Mouse (Mus musculus) heart, embryonic 14.5 days (tissue): ENCODE results near the gene Klc4. TPM values are rescaled to one million over a fixed set of nuclear protein-coding genes. Genes with fewer than 3 reads are reported as not detected.

Source experiments
- ATAC-seq: fragments of 200-750 bp; cut with Nextera tagmentation; 2 replicates; pipeline ENCODE4 v1.8.0; 2017; ENCODE audit warnings: low read depth, moderate TSS enrichment; ENCODE audit not compliant: insufficient number of reproducible peaks, insufficient read depth, low FRiP score
- H3K27ac ChIP-seq, 2 experiments: fragments of 200-500 bp in 1 of 2; fragments of 300-500 bp in 1 of 2; sonication (generic) in 1 of 2; replicated peaks in 1 of 2; 2 replicates each; pipeline ENCODE4 v1.5.1; 2012 to 2014; ENCODE audit warnings: low read depth in 2 of 2, low read length in 2 of 2, control low read depth in 1 of 2, mild to moderate bottlenecking in 1 of 2, mixed read lengths in 1 of 2; ENCODE audit not compliant: control insufficient read depth in 1 of 2, insufficient read depth in 1 of 2
- H3K27me3 ChIP-seq: fragments of 300-500 bp; sonication (generic); 2 replicates; pipeline ENCODE4 v1.6.1; 2014; ENCODE audit warnings: mild to moderate bottlenecking, low read length, control low read depth; ENCODE audit not compliant: control insufficient read depth, insufficient read depth
- H3K36me3 ChIP-seq: fragments of 300-500 bp; sonication (generic); 2 replicates; pipeline ENCODE4 v1.6.1; 2014; ENCODE audit warnings: mild to moderate bottlenecking, control low read depth, low read length, mixed read lengths; ENCODE audit not compliant: control insufficient read depth, insufficient read depth
- H3K4me1 ChIP-seq, 2 experiments: fragments of 200-500 bp in 1 of 2; fragments of 300-500 bp in 1 of 2; sonication (generic) in 1 of 2; 2 replicates each; pipeline ENCODE4 v1.6.1; 2012 to 2014; ENCODE audit warnings: low read length in 2 of 2, control low read depth in 1 of 2, mixed read lengths in 1 of 2; ENCODE audit not compliant: control insufficient read depth in 2 of 2, insufficient read depth in 2 of 2
- H3K4me2 ChIP-seq: fragments of 300-500 bp; sonication (generic); 2 replicates; pipeline ENCODE4 v1.6.1; 2014; ENCODE audit warnings: mild to moderate bottlenecking, low read length
- H3K4me3 ChIP-seq, 2 experiments: fragments of 200-500 bp in 1 of 2; fragments of 300-500 bp in 1 of 2; sonication (generic) in 1 of 2; 2 replicates each; pipeline ENCODE4 v1.5.1; 2012 to 2014; ENCODE audit warnings: low read length in 2 of 2, mild to moderate bottlenecking in 2 of 2, control low read depth in 1 of 2, low read depth in 1 of 2, moderate library complexity in 1 of 2; ENCODE audit not compliant: control insufficient read depth in 1 of 2, insufficient read depth in 1 of 2
- H3K9ac ChIP-seq: fragments of 300-500 bp; sonication (generic); 2 replicates; pipeline ENCODE4 v1.6.1; 2014; ENCODE audit warnings: mild to moderate bottlenecking, low read length
- H3K9me3 ChIP-seq: fragments of 300-500 bp; sonication (generic); 2 replicates; pipeline ENCODE4 v1.6.1; 2016; ENCODE audit warnings: low read length, control low read depth; ENCODE audit not compliant: control insufficient read depth
- WGBS: fragments of 180-500 bp; shearing (Covaris S2); extraction: QIAGEN DNeasy Blood & Tissue Kit; methylation state at CpG from one replicate; pipeline ENCODE4 v1.1.7; 2014; 5-methylcytosine and 5-hydroxymethylcytosine counted together
- polyA plus RNA-seq: library from polyadenylated mRNA; unstranded; fragments of >200 nt; fragmentation: Nextera tagmentation; extraction: Ambion mirVana; gene quantifications from 2 replicates; pipeline ENCODE4 v1.2.1, GENCODE M21; 2014

The Klc4 gene
- polyA plus RNA-seq, 1 experiment from 2014 or later: 21.4 TPM

DNA sequence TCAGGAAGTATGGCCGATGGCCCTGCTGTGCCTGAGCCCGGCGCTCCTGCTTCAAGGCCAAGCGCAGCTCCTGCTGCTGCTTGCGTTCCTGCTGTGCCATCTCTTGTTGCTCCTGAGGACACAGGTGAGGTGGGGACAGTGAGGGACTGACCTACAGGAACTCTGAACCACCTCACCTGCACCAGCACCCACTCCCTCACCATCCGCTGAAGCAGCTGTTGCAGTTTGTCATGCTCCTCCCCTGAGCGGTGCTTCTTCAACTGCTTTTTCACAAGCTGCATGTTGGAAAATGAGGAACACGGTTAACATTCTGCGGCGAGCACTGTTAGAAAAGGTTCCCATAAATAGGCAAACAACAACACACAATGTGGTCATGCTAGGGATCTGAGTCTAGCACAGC is 24.1 kb upstream of the Klc4 start:
- Histone ChIP-seq H3K4me2 (no peak overlapping the region), H3K9ac (no peak overlapping the region), H3K4me1 (peaks cover 10 to 13% of the 10 kb centered on the region in 2 experiments), H3K9me3 (no peaks in the 10 kb centered on the region), H3K36me3 (peaks cover 69% of the 10 kb centered on the region), H3K27ac (no peak overlapping the region), H3K4me3 (no peak overlapping the region), H3K27me3 (no peaks in the 10 kb centered on the region)
- WGBS: 94% methylated on average over 10 of the region's 10 CpGs
- ATAC-seq: no peak

DNA sequence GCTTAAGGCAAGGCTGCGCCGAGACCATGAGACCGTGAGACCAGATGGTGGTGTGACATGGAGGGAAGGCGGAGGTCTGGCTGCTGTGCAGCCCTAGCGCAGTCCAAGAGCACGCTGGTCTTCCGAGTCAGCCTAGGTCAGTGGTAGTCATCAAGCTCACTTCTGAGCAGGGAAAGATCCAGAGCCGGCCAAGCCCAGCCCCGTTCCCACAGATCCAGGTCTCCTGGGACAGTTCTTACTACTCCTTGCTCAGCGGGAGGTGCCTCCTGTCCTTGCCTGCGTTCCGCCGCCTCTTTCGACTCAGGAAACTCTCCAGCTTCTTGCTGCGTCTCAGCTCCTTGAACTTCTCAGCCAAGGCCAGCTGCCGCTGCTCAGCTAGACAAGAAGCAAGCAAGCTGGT is 21.9 kb upstream of the Klc4 start:
- Histone ChIP-seq H3K4me1 (peaks cover under 1 to 1% of the 10 kb centered on the region in 2 experiments; a peak in 2 of 4 replicates), H3K27me3 (no peaks in the 10 kb centered on the region), H3K4me2 (no peak overlapping the region), H3K9ac (no peak overlapping the region), H3K4me3 (no peak overlapping the region), H3K9me3 (no peaks in the 10 kb centered on the region), H3K27ac (no peak overlapping the region), H3K36me3 (peaks cover 83% of the 10 kb centered on the region)
- WGBS: 77% methylated on average over 16 of the region's 16 CpGs
- 0 out of 2 replicates have a peak, but pooled peaks have one; percentile 40 for ATAC-seq

DNA sequence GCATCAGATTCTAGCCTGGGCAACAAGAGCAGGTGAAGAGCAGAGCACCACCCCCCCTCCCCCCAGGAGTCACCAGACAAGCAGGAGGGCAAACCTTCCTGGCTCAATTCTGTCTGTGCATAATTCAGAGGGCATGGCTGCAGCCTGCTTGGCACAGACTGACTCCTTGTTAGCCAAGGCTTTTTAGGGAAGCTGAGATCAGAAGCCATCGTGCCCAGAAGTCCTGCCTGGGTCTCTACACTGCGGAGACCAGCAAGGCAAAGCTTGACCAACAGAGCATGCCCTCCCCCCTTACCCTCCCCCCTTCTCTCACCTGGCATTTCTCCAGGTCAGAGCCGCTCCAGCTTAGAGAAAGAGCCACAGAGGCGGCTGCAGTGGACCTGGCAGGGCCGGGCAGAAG is 16.9 kb upstream of the Klc4 start:
- no peak for ATAC-seq
- H3K4me3 ChIP-seq: no peak overlapping the region
- no peak overlapping the region for H3K4me2 ChIP-seq
- WGBS: 84% methylated on average over 5 of the region's 5 CpGs
- no peaks in the 10 kb centered on the region for H3K9me3 ChIP-seq
- H3K36me3 ChIP-seq: peaks cover 98% of the 10 kb centered on the region
- no peaks in the 10 kb centered on the region for H3K27me3 ChIP-seq
- no peak overlapping the region for H3K9ac ChIP-seq
- H3K27ac ChIP-seq: no peak overlapping the region
- H3K4me1 ChIP-seq: no peaks in the 10 kb centered on the region

DNA sequence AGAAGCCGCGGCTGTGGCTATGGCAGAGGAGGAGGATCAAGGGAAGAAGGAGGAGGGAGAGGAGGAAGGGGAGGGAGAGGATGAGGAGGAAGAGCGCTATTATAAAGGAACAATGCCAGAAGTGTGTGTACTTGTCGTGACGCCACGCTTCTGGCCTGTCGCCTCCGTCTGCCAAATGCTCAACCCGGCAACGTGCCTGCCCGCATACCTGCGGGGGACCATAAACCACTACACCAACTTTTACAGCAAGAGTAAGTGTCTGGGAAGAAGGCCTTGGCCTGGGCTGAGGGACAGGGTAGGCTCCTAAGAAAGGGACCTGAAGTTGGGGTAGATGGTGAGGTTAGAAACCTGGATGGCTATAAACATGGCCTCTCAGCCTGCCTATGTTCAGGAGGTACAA is 16.2 kb upstream of the Klc4 start:
- 89% methylated on average over 12 of the region's 12 CpGs for WGBS
- H3K27ac ChIP-seq: no peak overlapping the region
- H3K9ac ChIP-seq: no peak overlapping the region
- H3K36me3 ChIP-seq: peaks cover 100% of the 10 kb centered on the region
- H3K27me3 ChIP-seq: no peaks in the 10 kb centered on the region
- H3K4me1 ChIP-seq: no peaks in the 10 kb centered on the region
- no peak overlapping the region for H3K4me2 ChIP-seq
- ATAC-seq: no peak
- H3K4me3 ChIP-seq: no peak overlapping the region
- H3K9me3 ChIP-seq: no peaks in the 10 kb centered on the region

DNA sequence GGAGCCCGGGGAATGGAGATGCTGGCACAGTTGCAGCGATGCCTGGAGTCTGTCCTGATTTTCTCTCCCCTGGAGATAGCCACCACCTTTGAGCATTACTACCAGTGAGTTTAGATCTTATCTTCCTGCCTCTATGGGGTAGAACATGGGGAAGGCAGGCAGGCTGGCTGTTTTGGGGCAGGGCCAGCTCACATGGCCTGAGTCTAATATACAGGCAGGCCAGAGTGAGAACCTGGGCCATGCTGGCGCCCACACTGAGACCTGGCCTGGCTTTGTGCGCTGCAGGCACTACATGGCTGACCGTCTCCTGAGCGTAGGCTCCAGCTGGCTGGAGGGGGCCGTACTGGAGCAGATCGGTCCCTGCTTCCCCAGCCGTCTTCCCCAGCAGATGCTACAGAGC is 15.5 kb upstream of the Klc4 start:
- peaks cover 100% of the 10 kb centered on the region for H3K36me3 ChIP-seq
- H3K4me3 ChIP-seq: no peak overlapping the region
- no peak for ATAC-seq
- no peaks in the 10 kb centered on the region for H3K27me3 ChIP-seq
- no peak overlapping the region for H3K27ac ChIP-seq
- H3K9me3 ChIP-seq: no peaks in the 10 kb centered on the region
- no peak overlapping the region for H3K4me2 ChIP-seq
- H3K4me1 ChIP-seq: no peaks in the 10 kb centered on the region
- WGBS: 94% methylated on average over 9 of the region's 9 CpGs
- H3K9ac ChIP-seq: no peak overlapping the region

DNA sequence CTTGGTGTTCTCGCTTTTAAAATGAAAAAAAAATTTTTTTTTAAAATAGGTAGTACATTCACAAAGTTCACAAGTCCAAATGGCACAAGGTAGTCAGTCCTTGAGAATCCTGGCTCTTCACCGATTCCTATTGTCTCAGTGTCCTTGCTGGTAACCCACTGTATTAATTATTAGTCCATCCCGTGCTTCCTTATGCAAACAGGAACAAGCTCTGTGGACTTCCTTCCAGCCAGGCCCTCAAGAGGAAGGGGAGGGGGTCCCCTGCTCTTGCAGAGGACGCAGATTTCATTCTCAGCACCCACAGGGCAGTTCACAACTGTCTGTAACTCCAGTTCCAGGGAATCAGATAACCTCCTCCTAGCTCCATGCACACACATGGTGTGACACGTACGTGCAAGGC is 10.2 kb upstream of the Klc4 start:
- H3K9me3 ChIP-seq: no peaks in the 10 kb centered on the region
- H3K27me3 ChIP-seq: no peaks in the 10 kb centered on the region
- no peak for ATAC-seq
- 83% methylated on average over 6 of the region's 6 CpGs for WGBS
- peaks cover 14 to 18% of the 10 kb centered on the region in 2 experiments for H3K4me1 ChIP-seq
- H3K4me3 ChIP-seq: no peak overlapping the region
- peaks cover 89% of the 10 kb centered on the region for H3K36me3 ChIP-seq
- H3K9ac ChIP-seq: no peak overlapping the region
- no peak overlapping the region for H3K27ac ChIP-seq
- H3K4me2 ChIP-seq: no peak overlapping the region

DNA sequence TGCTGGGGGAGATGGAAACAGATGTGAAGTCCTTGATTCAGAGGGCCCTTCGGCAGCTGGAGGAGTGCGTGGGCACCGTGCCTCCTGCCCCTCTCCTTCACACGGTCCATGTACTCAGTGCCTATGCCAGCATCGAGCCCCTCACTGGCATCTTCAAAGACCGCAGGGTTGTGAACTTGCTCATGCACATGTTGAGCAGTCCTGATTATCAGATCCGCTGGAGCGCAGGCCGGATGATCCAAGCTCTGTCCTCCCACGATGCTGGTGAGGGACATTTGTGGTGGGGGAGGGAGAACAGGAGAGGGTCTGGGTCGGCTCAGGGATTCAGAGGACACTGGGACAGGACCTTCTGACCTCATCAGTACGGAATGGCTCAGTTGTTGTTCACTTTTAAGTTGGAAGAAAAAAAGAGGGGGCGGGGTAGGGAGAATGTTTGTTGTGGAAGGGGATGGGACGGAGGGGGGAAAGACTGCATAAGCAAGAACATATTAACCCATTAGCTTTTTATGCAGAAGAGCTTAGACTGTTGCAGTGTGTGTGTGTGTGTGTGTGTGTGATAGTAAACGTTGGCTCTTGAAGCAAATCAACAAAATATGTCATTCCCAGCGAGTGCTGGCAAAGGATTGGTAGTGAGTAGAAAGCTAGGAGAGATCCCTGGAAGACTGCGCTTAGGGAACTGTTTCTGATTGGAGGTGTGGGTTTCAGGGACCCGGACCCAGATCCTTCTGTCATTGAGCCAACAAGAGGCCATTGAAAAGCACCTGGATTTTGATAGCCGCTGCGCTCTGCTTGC is 6.1 kb upstream of the Klc4 start:
- H3K4me1 ChIP-seq: peaks cover 21 to 31% of the 10 kb centered on the region in 2 experiments
- WGBS: 51% methylated on average over 20 of the region's 20 CpGs

DNA sequence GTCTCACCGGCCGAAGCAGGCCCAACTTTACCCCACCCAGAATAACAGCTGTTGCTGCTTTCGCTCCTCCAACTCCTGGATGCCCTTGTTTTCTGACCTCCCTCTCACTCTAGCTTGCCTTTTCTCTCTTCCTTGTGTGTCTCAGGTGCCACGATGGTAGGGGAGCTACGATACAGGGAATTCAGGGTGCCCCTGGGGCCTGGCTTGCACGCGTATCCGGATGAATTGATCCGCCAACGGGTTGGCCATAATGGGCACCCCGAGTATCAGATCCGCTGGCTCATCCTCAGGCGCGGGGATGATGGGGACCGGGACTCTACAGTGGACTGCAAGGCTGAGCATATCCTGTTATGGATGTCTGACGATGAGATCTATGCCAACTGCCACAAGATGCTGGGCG is 5.5 kb upstream of the Klc4 start:
- H3K36me3 ChIP-seq: peaks cover 60% of the 10 kb centered on the region
- H3K27ac ChIP-seq: peak overlapping the region; percentile 98
- H3K4me1 ChIP-seq: peaks cover 21 to 36% of the 10 kb centered on the region in 2 experiments
- no peaks in the 10 kb centered on the region for H3K27me3 ChIP-seq
- H3K9ac ChIP-seq: peak overlapping the region; percentile 94
- ATAC-seq: no peak
- H3K9me3 ChIP-seq: no peaks in the 10 kb centered on the region
- H3K4me3 ChIP-seq: peak overlapping the region; percentile 76 to 91
- WGBS: 60% methylated on average over 17 of the region's 17 CpGs
- H3K4me2 ChIP-seq: peak overlapping the region; percentile 82

More for the DNA sequence above, 6.1 kb upstream of the Klc4 start:
- Histone ChIP-seq H3K27me3 (no peaks in the 10 kb centered on the region), H3K4me2 (peak overlapping the region; percentile 82), H3K9ac (peak overlapping the region; percentile 94), H3K9me3 (no peaks in the 10 kb centered on the region), H3K4me3 (peak overlapping the region; percentile 76 to 91), H3K27ac (peak overlapping the region in 1 of 2 experiments; percentile 98; a peak in 2 of 4 replicates), H3K36me3 (peaks cover 66% of the 10 kb centered on the region)
- ATAC-seq: no peak
